Mouse (Mus musculus) midbrain, embryonic 14.5 days (tissue): ENCODE results near the gene Runx1. TPM values are rescaled to one million over a fixed set of nuclear protein-coding genes. Genes with fewer than 3 reads are reported as not detected.

Experiments used
- ATAC-seq: fragments of 200-750 bp; cut with Nextera tagmentation; 2 replicates; pipeline ENCODE4 v1.8.0; 2017; ENCODE audit warnings: moderate number of reproducible peaks, moderate library complexity; ENCODE audit not compliant: low FRiP score, low TSS enrichment
- DNase-seq: peaks from one replicate; pipeline ENCODE4 v3.0.0-alpha.2; 2015
- H3K27ac ChIP-seq: fragments of 300-500 bp; sonication (generic); replicated peaks from 2 replicates; pipeline ENCODE4 v1.5.1; 2014; ENCODE audit warnings: mild to moderate bottlenecking, low read depth, low read length, moderate library complexity
- H3K27me3 ChIP-seq: fragments of 300-500 bp; sonication (generic); 2 replicates; pipeline ENCODE4 v1.6.1; 2014; ENCODE audit warnings: low read length, control low read depth, mixed read lengths; ENCODE audit not compliant: control insufficient read depth, insufficient read depth
- H3K36me3 ChIP-seq: fragments of 300-500 bp; sonication (generic); 2 replicates; pipeline ENCODE4 v1.6.1; 2014; ENCODE audit warnings: low read length, control low read depth; ENCODE audit not compliant: control insufficient read depth, insufficient read depth
- H3K4me1 ChIP-seq: fragments of 300-500 bp; sonication (generic); 2 replicates; pipeline ENCODE4 v1.6.1; 2014; ENCODE audit warnings: mild to moderate bottlenecking, antibody characterized with exemption, low read length, control low read depth; ENCODE audit not compliant: control insufficient read depth, insufficient read depth
- H3K4me2 ChIP-seq: fragments of 300-500 bp; sonication (generic); 2 replicates; pipeline ENCODE4 v1.6.1; 2014; ENCODE audit warnings: mild to moderate bottlenecking, low read length, moderate library complexity
- H3K4me3 ChIP-seq: fragments of 300-500 bp; sonication (generic); replicated peaks from 2 replicates; pipeline ENCODE4 v1.5.1; 2014; ENCODE audit warnings: low read depth, low read length
- H3K9ac ChIP-seq: fragments of 300-500 bp; sonication (generic); replicated peaks from 2 replicates; pipeline ENCODE4 v1.6.1; 2014; ENCODE audit warnings: mild to moderate bottlenecking, low read length, moderate library complexity
- H3K9me3 ChIP-seq: fragments of 300-500 bp; sonication (generic); 2 replicates; pipeline ENCODE4 v1.6.1; 2016; ENCODE audit warnings: low read length, control low read depth, mixed read lengths; ENCODE audit not compliant: control insufficient read depth
- whole genome bisulfite sequencing: fragments of 180-500 bp; shearing (Covaris S2); extraction: QIAGEN DNeasy Blood & Tissue Kit; methylation state at CpG from one replicate; pipeline ENCODE4 v1.1.7; 2014; 5-methylcytosine and 5-hydroxymethylcytosine counted together
- polyA plus RNA-seq: library from polyadenylated mRNA; unstranded; fragments of >200 nt; fragmentation: Nextera tagmentation; extraction: Ambion mirVana; gene quantifications from 2 replicates; pipeline ENCODE4 v1.2.1, GENCODE M21; 2014

Runx1 gene
- polyA plus RNA-seq, 1 experiment from 2014 or later = 0.76 TPM

DNA sequence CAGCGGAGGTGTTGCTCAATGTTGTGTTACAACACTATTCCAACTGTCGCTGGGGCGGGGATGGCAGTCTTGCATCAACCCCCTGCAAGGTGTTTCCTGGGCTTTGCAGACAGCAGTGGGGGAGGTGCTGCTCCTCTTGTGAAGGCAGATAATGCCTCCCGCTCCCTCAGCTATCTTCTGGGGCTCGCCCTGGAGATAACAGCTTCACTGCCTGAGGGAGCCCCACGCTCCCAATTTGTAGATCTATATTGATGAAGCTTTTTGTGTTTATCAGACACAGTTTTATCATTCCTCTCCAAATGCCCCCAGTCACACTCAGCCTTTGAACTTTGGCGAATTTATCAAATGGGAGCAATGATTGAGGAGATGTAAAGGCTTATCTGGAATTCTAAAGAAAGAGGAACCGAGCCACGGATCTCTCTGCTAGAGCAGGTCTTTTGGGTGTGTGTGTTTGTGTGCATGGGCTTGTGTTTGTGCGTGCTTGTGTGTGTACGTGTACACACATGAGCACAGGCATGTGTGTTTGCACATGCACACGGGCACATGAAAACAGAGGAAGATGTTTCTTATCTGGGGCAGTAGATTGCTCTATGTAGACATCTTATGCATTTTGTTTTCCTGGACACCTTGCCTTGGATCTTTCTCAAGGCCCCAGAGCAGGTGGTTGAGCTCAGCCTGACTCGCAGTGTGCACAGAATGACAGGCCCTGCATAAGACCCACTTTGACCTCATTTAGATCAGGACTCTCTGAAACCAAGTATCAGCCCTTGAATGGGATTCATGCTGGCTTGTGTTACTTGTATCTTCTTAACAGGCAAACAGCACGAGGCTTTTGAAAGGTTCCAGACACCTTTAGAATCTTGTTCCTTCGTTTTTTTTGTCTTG, 110.1 kb downstream of the Runx1 start:
- Histone ChIP-seq H3K9ac (no peak overlapping the region), H3K36me3 (no peaks in the 10 kb centered on the region), H3K4me3 (no peak overlapping the region), H3K27ac (no peak overlapping the region), H3K4me1 (peaks cover 13% of the 10 kb centered on the region; the same call in 1 of the 2 replicates), H3K27me3 (no peaks in the 10 kb centered on the region), H3K9me3 (no peaks in the 10 kb centered on the region), H3K4me2 (no peak overlapping the region)
- ATAC-seq (no peak), DNase-seq (no peak)
- WGBS = 29% methylated on average over 15 of the region's 15 CpGs

- H3K4me2 ChIP-seq = no peak overlapping the region
- WGBS = 21% methylated on average over 1 of the region's 1 CpGs
- DNase-seq = no peak
- H3K9ac ChIP-seq = no peak overlapping the region
- H3K36me3 ChIP-seq = no peaks in the 10 kb centered on the region
- no peaks in the 10 kb centered on the region for H3K9me3 ChIP-seq
- H3K4me3 ChIP-seq = no peak overlapping the region
- H3K27me3 ChIP-seq = no peaks in the 10 kb centered on the region
- H3K27ac ChIP-seq = no peak overlapping the region
- H3K4me1 ChIP-seq = no peaks in the 10 kb centered on the region
- no peak for ATAC-seq
Observed at GRCm38 (mm10) chr16:92710161-92710560, 115.8 kb downstream of the Runx1 start.

- Histone ChIP-seq H3K36me3 (no peaks in the 10 kb centered on the region), H3K4me3 (no peak overlapping the region), H3K27me3 (no peaks in the 10 kb centered on the region), H3K4me2 (no peak overlapping the region), H3K4me1 (no peaks in the 10 kb centered on the region), H3K9ac (no peak overlapping the region), H3K27ac (no peak overlapping the region), H3K9me3 (no peaks in the 10 kb centered on the region)
- no peak for ATAC-seq
- no peak for DNase-seq
- 64% methylated on average over 4 of the region's 4 CpGs for WGBS
Observed at GRCm38 (mm10) chr16:92708718-92709117, 117.2 kb downstream of the Runx1 start.

- Histone ChIP-seq H3K36me3 (no peaks in the 10 kb centered on the region), H3K4me3 (no peak overlapping the region), H3K9ac (no peak overlapping the region), H3K27ac (no peak overlapping the region), H3K27me3 (no peaks in the 10 kb centered on the region), H3K4me2 (no peak overlapping the region), H3K9me3 (no peaks in the 10 kb centered on the region), H3K4me1 (no peaks in the 10 kb centered on the region)
- 80% methylated on average over 4 of the region's 4 CpGs for WGBS
- no peak for DNase-seq
- ATAC-seq = no peak
Observed at GRCm38 (mm10) chr16:92707712-92708111, 118.2 kb downstream of the Runx1 start.

DNA sequence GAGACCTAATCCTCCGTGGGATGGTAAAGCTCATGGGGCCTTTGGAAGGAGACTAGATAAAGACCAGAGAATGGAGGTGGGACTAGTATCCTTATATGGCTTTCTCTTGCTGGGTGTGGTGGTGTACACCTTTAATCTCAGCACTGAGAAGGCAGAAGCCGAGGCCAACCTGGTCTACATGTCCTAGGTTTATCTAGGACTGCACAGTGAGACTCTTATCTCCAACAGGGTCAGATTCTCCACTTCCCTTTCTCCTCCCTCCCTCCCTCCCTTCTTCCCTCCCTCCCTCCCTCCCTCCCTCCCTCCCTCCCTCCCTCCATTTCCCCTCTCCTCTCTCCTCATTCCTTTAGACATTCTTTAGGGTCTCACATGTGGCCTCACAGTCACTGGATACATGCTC, 118.8 kb downstream of the Runx1 start:
- DNase-seq (no peak), ATAC-seq (no peak)
- no peak overlapping the region for H3K4me2 ChIP-seq
- 81% methylated on average over 2 of the region's 2 CpGs for WGBS
- H3K27me3 ChIP-seq = no peaks in the 10 kb centered on the region; the same call in 1 of the 2 replicates
- no peak overlapping the region for H3K27ac ChIP-seq
- H3K9me3 ChIP-seq = no peaks in the 10 kb centered on the region
- no peak overlapping the region for H3K4me3 ChIP-seq
- no peak overlapping the region for H3K9ac ChIP-seq
- H3K36me3 ChIP-seq = no peaks in the 10 kb centered on the region
- H3K4me1 ChIP-seq = no peaks in the 10 kb centered on the region

DNA sequence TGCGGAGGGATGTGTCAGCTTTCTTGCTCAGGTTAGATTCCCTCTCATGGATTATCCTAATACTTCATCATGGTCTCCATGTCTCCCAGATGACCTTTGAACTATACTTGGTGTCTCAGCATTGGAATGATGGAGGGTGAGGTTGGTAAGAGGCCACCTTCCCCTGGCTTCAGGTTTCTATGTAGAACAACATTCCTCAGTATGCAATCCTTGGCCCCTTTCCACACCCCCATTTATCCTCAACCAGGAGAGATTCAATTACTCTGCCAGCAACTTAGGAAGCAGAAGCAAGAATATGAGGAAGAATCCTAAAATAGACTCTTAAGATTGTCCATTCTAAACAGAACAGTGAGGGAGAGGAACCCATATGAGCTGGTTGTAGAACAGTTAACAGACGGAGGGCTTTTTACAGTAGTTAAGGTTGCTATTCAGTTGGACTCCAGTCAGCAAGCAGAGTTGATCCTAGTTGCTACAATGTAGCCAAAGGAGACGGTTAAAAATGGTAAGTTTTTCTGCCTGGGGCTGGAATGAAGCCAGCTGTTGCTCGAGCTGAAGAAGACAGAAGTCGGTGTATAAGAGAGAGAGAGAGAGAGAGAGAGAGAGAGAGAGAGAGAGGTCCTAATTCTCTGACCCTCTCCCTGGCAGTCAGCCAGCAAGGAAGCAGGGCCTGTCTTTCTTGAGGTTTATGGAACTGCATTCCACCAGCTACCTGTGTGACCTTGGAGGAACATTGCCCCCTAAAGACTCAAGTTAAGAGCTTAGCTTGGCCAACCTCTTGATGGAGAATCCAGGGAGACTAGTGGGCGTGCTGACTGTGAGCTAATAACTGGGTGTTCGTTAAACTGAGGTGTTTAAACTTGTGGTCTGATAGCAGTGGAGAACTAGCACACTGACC, 120.1 kb downstream of the Runx1 start:
- H3K27ac ChIP-seq = no peak overlapping the region
- no peaks in the 10 kb centered on the region for H3K9me3 ChIP-seq
- no peaks in the 10 kb centered on the region for H3K36me3 ChIP-seq
- DNase-seq = no peak
- H3K4me3 ChIP-seq = no peak overlapping the region
- 71% methylated on average over 7 of the region's 7 CpGs for WGBS
- no peak overlapping the region for H3K4me2 ChIP-seq
- no peak for ATAC-seq
- H3K27me3 ChIP-seq = peaks cover 6% of the 10 kb centered on the region
- H3K4me1 ChIP-seq = no peaks in the 10 kb centered on the region
- H3K9ac ChIP-seq = no peak overlapping the region

- Histone ChIP-seq H3K27ac (no peak overlapping the region), H3K4me1 (no peaks in the 10 kb centered on the region), H3K36me3 (no peaks in the 10 kb centered on the region), H3K4me2 (no peak overlapping the region), H3K4me3 (no peak overlapping the region), H3K27me3 (peaks cover 25% of the 10 kb centered on the region), H3K9ac (no peak overlapping the region), H3K9me3 (no peaks in the 10 kb centered on the region)
- WGBS = 90% methylated on average over 2 of the region's 2 CpGs
- DNase-seq (no peak), ATAC-seq (no peak)
Observed at GRCm38 (mm10) chr16:92703850-92704249, 122.1 kb downstream of the Runx1 start.

DNA sequence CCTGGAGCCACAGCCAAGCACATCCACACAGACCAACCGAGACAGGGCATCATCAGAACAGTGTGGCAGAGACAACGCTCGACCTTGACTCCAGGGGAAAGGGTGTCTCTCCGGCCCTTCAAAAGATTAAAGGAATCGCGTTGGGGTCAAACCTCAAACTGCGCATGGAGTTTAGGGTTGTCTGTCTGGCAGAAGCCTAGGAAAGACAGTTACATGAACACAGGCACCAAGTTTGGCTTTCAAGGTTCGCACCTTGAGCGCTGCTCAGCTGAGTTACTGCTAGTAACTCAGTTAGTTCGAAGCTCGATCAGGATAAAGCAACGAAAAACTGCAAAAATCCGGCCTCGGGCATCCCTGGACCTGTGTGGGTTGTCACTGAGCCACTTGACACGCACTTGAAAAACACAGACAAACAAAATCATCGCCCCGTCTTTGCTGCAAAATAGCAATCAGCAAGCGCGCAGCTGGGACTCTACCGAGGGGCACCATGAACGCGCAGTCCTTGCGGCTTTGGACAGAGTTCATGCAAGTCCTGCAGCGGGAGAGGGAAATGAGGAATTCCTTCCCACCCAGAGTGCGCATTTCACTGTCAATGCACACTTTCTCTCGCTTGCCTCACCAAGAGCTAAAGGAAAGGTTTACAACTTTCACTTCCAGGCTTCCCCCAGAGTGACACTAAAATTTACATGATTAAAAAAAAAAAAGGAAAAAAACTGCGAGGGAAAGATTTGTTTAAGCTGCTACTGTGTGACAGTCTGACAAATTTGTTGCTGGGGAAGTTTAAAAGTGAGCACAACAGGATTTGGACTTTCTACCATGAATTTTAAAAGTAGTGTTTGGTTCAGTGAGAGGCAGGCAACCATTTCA, 126.2 kb downstream of the Runx1 start:
- no peak for ATAC-seq
- H3K4me1 ChIP-seq = peaks cover 23% of the 10 kb centered on the region
- no peaks in the 10 kb centered on the region for H3K9me3 ChIP-seq
- H3K36me3 ChIP-seq = no peaks in the 10 kb centered on the region
- no peak overlapping the region for H3K4me3 ChIP-seq
- DNase-seq = no peak
- H3K4me2 ChIP-seq = no peak overlapping the region
- no peak overlapping the region for H3K27ac ChIP-seq
- peaks cover 65% of the 10 kb centered on the region for H3K27me3 ChIP-seq
- no peak overlapping the region for H3K9ac ChIP-seq
- WGBS = 5% methylated on average over 27 of the region's 27 CpGs
